Mouse (Mus musculus) midbrain, embryonic 16.5 days (tissue): Measurements from ENCODE around the gene Zfp523. TPM values are rescaled to one million over a fixed set of nuclear protein-coding genes. Genes with fewer than 3 reads are reported as not detected.

Experiments used
- ATAC-seq: fragments of 200-750 bp; cut with Nextera tagmentation; 2 replicates; pipeline ENCODE4 v1.8.0; 2017; ENCODE audit warnings: moderate TSS enrichment
- H3K27ac ChIP-seq: fragments of 300-500 bp; sonication (generic); 2 replicates; pipeline ENCODE4 v1.5.1; 2014; ENCODE audit warnings: mild to moderate bottlenecking, low read length, mixed read lengths
- H3K27me3 ChIP-seq: fragments of 300-500 bp; sonication (generic); 2 replicates; pipeline ENCODE4 v1.6.1; 2014; ENCODE audit warnings: low read depth, low read length, mixed read lengths; ENCODE audit not compliant: control insufficient read depth, insufficient read depth
- H3K36me3 ChIP-seq: fragments of 300-500 bp; sonication (generic); 2 replicates; pipeline ENCODE4 v1.6.1; 2014; ENCODE audit warnings: mild to moderate bottlenecking, low read length, moderate library complexity, mixed read lengths; ENCODE audit not compliant: control insufficient read depth, insufficient read depth
- H3K4me1 ChIP-seq: fragments of 300-500 bp; sonication (generic); 2 replicates; pipeline ENCODE4 v1.6.1; 2014; ENCODE audit warnings: mild to moderate bottlenecking, low read length, mixed read lengths; ENCODE audit not compliant: control insufficient read depth, insufficient read depth
- H3K4me2 ChIP-seq: fragments of 300-500 bp; sonication (generic); 2 replicates; pipeline ENCODE4 v1.6.1; 2014; ENCODE audit warnings: mild to moderate bottlenecking, low read length, mixed read lengths
- H3K4me3 ChIP-seq: fragments of 300-500 bp; sonication (generic); 2 replicates; pipeline ENCODE4 v1.5.1; 2014; ENCODE audit warnings: low read depth, mild to moderate bottlenecking, low read length, moderate library complexity, mixed read lengths
- H3K9ac ChIP-seq: fragments of 300-500 bp; sonication (generic); 2 replicates; pipeline ENCODE4 v1.6.1; 2014; ENCODE audit warnings: low read depth, low read length, mixed read lengths
- H3K9me3 ChIP-seq: fragments of 300-500 bp; sonication (generic); replicated peaks from 2 replicates; pipeline ENCODE4 v1.6.1; 2014; ENCODE audit warnings: mild to moderate bottlenecking, low read length, mixed read lengths; ENCODE audit not compliant: control insufficient read depth, poor library complexity, severe bottlenecking
- WGBS: fragments of 180-500 bp; shearing (Covaris S2); extraction: QIAGEN DNeasy Blood & Tissue Kit; methylation state at CpG from one replicate; pipeline ENCODE4 v1.1.7; 2014; 5-methylcytosine and 5-hydroxymethylcytosine counted together
- polyA plus RNA-seq: library from polyadenylated mRNA; unstranded; fragments of >200 nt; fragmentation: Nextera tagmentation; extraction: Ambion mirVana; gene quantifications from 2 replicates; pipeline ENCODE4 v1.2.1, GENCODE M21; 2015

The Zfp523 gene
- polyA plus RNA-seq, 1 experiment from 2014 or later, result 42.1 TPM

GRCm38 (mm10) chr17:28140431-28141204 is 36.3 kb upstream of the Zfp523 start:
- Histone ChIP-seq H3K4me1 (peaks cover 39% of the 10 kb centered on the region), H3K36me3 (no peaks in the 10 kb centered on the region), H3K27ac (peak overlapping the region; percentile 85), H3K27me3 (no peaks in the 10 kb centered on the region), H3K4me2 (peak overlapping the region; percentile 75), H3K4me3 (peak overlapping the region; percentile 78), H3K9ac (peak overlapping the region; percentile 93; the same call in 1 of the 2 replicates), H3K9me3 (no peaks in the 10 kb centered on the region)
- 21% methylated on average over 13 of the region's 13 CpGs for whole genome bisulfite sequencing
- no peak for ATAC-seq

GRCm38 (mm10) chr17:28141205-28141650 is 35.7 kb upstream of the Zfp523 start:
- Histone ChIP-seq H3K27me3 (no peaks in the 10 kb centered on the region), H3K36me3 (no peaks in the 10 kb centered on the region), H3K4me1 (peaks cover 45% of the 10 kb centered on the region), H3K9ac (peak overlapping the region; percentile 93), H3K9me3 (no peaks in the 10 kb centered on the region), H3K4me2 (peak overlapping the region; percentile 75), H3K4me3 (peak overlapping the region; percentile 78), H3K27ac (peak overlapping the region; percentile 85)
- ATAC-seq, result peak; percentile 49
- under 1% methylated on average over 15 of the region's 15 CpGs for WGBS

- Histone ChIP-seq H3K4me3 (peak within 1 kb of the TSS; percentile 78), H3K9me3 (no peaks in the 10 kb centered on the region), H3K27ac (peak within 1 kb of the TSS; percentile 85), H3K27me3 (no peaks in the 10 kb centered on the region), H3K4me2 (peak within 1 kb of the TSS; percentile 75), H3K36me3 (no peaks in the 10 kb centered on the region), H3K4me1 (peaks cover 53% of the 10 kb centered on the region), H3K9ac (peak within 1 kb of the TSS; percentile 93)
- ATAC-seq, result peak; percentile 52
- under 1% methylated on average over 57 of the region's 97 CpGs for WGBS
Observed at GRCm38 (mm10) chr17:28141771-28142699, 34.9 kb upstream of the Zfp523 start, which contains the start of gene Scube3. Gene Scube3, plus strand, starts transcription at chr17:28142141.

- WGBS, result under 1% methylated on average over 32 of the region's 33 CpGs
- no peaks in the 10 kb centered on the region for H3K36me3 ChIP-seq
Observed at GRCm38 (mm10) chr17:28142700-28143610, 34.0 kb upstream of the Zfp523 start.

GRCm38 (mm10) chr17:28143751-28144150 is 33.2 kb upstream of the Zfp523 start:
- Histone ChIP-seq H3K9ac (peak overlapping the region; percentile 55), H3K36me3 (no peaks in the 10 kb centered on the region), H3K4me3 (peak overlapping the region; percentile 78), H3K9me3 (no peaks in the 10 kb centered on the region), H3K27ac (no peak overlapping the region; the same call in 1 of the 2 replicates), H3K27me3 (no peaks in the 10 kb centered on the region), H3K4me1 (peaks cover 56% of the 10 kb centered on the region), H3K4me2 (peak overlapping the region; percentile 75)
- 0% methylated on average over 9 of the region's 9 CpGs for WGBS
- ATAC-seq, result no peak

More at GRCm38 (mm10) chr17:28142700-28143610, 34.0 kb upstream of the Zfp523 start:
- H3K4me3 ChIP-seq, result peak overlapping the region; percentile 78
- H3K9me3 ChIP-seq, result no peaks in the 10 kb centered on the region
- peak overlapping the region; percentile 85 for H3K27ac ChIP-seq
- H3K4me2 ChIP-seq, result peak overlapping the region; percentile 75
- H3K9ac ChIP-seq, result peak overlapping the region; percentile 93
- ATAC-seq, result no peak
- H3K27me3 ChIP-seq, result no peaks in the 10 kb centered on the region
- H3K4me1 ChIP-seq, result peaks cover 56% of the 10 kb centered on the region

- Histone ChIP-seq H3K27me3 (no peaks in the 10 kb centered on the region), H3K4me3 (peak overlapping the region; percentile 78), H3K9ac (peak overlapping the region; percentile 55), H3K9me3 (no peaks in the 10 kb centered on the region), H3K4me1 (peaks cover 56% of the 10 kb centered on the region), H3K4me2 (peak overlapping the region; percentile 75), H3K27ac (no peak overlapping the region; the same call in 1 of the 2 replicates), H3K36me3 (no peaks in the 10 kb centered on the region)
- no peak for ATAC-seq
- 5% methylated on average over 6 of the region's 6 CpGs for WGBS
Observed at GRCm38 (mm10) chr17:28144241-28144640, 32.7 kb upstream of the Zfp523 start.

GRCm38 (mm10) chr17:28148288-28148687 is 28.6 kb upstream of the Zfp523 start:
- WGBS, result 79% methylated on average over 3 of the region's 3 CpGs
- Histone ChIP-seq H3K36me3 (no peaks in the 10 kb centered on the region), H3K4me3 (no peak overlapping the region), H3K27me3 (no peaks in the 10 kb centered on the region), H3K9me3 (no peaks in the 10 kb centered on the region), H3K4me1 (peaks cover 39% of the 10 kb centered on the region), H3K9ac (no peak overlapping the region), H3K27ac (no peak overlapping the region), H3K4me2 (no peak overlapping the region)
- no peak for ATAC-seq

- Histone ChIP-seq H3K27ac (no peak overlapping the region), H3K36me3 (no peaks in the 10 kb centered on the region), H3K27me3 (no peaks in the 10 kb centered on the region), H3K9ac (no peak overlapping the region), H3K9me3 (no peaks in the 10 kb centered on the region), H3K4me3 (no peak overlapping the region), H3K4me2 (no peak overlapping the region), H3K4me1 (peaks cover 26% of the 10 kb centered on the region)
- no peak for ATAC-seq
- 56% methylated on average over 8 of the region's 8 CpGs for WGBS
Observed at GRCm38 (mm10) chr17:28149734-28150133, 27.2 kb upstream of the Zfp523 start.
